Mouse (Mus musculus) thymus, postnatal 0 days (tissue): ENCODE measurements at regions not wholly inside any gene's neighbourhood (a gene's known extent, or its start where the extent isn't known, plus 50 kb on each side); places are given as distances from the start of the nearest gene placed in this dataset.

Experiments used
- DNase-seq: peaks from one replicate; pipeline ENCODE4 v3.0.0-alpha.2; 2015; ENCODE audit warnings: low spot score

DNA sequence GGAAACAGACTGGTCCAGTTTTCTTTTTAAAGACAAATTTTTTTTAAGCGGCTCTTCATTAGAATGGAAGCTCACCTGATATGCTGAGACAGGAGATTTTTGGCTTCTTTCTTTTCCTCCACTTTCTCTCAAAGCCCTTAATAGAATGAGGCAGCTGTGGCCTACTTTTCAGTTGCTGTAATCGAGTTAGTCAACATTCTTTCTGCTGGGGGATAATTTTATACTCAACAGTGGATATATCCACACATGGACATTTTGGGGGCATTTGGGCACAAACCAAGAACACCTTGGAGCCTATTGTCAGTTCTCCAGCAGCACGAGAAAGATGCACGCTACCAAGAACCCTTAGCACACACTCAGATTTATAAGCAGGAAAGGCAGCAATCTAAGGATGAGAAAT lies 415.3 kb upstream of the Sox9 start:
- DNase-seq = no peak

- no peak for DNase-seq
These were observed 411.1 kb upstream of the Sox9 start for GRCm38 (mm10) chr11:112370941-112371340.

DNA sequence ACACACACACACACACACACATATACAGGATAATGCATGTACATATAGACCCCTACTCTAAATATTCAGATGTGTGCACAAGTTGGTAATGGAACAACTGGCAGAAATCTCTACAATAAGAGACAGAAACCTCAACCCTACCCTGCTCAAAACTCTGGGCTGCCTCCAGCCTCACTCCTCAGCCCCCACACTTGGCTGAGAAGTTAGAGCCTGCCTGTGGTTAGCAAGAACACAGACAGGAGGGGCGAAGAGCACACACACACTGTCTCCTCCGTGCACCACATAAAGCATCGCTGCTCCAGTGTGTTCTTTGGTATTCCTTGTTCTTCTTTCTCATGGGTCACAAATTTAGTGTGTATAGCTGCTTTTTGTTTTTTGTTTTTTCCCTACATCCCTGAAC lies 382.0 kb upstream of the Sox9 start:
- no peak for DNase-seq

- DNase-seq = no peak
These were observed 374.3 kb upstream of the Sox9 start for GRCm38 (mm10) chr11:112407681-112408080.

DNA sequence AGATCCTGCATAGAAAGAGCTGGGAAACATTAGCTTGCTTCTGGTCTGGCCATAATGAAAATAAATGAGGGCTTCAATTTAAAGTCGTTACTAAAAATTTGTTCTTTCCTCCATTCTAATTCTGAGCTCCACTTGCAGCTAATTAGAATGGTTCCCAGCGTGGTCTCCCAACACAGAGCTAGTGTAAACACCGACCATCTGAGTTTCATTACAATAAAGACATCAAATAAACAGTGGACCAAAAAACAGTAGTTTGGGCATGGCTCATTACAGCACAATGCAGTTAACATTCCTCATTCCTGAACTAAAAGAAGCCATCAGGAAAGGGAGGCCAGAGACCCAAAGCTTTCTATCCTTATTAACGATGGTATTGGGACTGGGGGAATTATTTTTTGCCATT lies 369.6 kb upstream of the Sox9 start:
- no peak for DNase-seq

DNA sequence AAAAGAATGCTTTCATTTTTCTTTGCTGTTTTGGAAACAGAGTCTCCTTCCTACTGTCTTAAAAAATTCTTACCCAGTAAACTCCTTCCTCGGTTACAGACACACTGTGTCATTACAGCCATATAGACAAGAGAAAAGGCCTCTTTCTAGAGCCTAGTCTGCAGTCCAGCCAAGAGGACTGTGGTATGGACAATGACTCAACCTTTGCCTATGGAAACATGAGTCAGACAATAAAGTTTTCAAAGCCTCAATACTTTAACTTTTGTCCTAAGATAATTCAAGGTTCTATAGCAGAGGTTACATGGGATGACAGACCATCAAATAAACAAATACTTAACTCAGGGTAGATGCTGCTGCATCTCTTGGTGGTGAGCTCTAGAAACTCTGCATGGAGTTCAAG lies 339.4 kb upstream of the Sox9 start:
- DNase-seq = no peak

DNA sequence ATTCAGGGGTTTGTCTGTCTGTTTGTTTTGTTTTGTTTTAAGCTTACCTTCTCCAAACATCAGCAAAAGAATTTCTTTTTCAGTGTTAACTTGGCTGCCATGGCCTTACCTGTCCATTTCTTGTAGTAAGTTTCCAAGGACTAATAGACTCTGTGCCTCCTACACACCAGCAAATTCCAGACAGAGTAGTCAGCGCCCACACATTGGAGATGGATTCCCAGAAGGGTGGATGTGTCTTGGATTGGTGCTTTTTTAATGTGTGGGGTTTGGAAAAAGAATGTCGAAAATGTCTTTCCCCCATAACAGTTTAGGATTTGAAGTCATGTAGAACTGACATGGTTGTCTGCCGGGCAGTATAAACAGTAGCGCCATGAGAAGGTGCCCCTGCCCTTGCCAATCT lies 338.1 kb upstream of the Sox9 start:
- no peak for DNase-seq

DNA sequence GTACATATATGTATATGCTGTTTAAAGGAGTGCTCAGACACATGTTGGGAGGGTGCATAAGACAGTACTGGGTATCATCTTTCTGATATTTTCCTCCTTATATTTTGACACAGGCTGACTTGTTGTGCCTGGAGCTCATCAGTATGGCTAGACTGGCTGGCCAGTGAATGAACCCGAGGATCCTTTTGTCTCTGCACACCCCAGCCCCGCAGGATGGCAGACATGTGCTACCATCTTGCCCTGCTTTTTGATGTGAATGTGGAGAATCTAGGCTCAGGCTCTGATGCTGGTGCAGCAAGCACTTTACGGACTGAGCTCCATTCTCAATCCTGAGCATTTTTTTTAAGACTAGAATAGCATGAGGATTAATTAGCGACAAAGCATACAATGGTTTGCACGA lies 332.4 kb upstream of the Sox9 start:
- no peak for DNase-seq

DNA sequence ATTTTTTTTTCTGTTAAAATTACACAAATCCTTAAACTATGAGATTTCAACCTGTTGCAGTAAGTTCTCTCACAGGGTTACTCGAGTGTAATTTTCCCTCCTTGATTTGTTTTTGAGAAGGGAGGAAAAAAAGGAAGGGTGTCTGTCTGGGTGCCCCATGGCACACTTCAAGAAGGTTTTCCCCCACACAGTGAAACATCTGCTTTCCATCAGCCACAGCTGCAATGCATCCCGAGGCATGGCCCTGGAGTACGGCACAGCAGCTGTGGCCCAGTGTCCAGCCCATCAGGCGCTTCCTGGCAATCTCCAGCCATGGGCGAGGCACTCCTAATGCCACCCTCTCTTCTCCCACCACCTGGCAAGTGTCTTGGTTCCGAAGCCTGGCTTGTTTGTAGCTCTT lies 331.8 kb upstream of the Sox9 start:
- DNase-seq = no peak

- DNase-seq = no peak
These were observed 323.9 kb upstream of the Sox9 start for GRCm38 (mm10) chr11:112458075-112458474.

DNA sequence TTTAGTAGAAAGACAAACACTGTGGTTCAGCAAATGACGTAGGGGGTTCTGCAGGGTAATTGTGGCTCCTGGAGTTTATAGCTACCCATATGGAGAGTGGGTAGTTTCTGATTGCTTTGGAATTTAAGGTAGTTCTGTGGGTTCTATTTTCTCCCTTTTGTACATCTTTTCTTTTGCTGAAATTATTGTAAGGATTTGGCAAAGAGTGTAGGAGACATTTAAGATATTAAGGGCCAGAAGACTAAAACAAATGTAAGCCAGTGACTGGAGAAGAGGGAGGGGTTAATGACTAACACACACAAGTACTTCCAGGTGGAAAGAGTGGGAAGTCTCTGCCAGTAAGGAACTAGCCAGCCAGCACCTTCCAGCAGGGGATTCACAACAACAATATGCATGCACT lies 318.9 kb upstream of the Sox9 start:
- no peak for DNase-seq

- no peak for DNase-seq
These were observed 317.6 kb upstream of the Sox9 start for GRCm38 (mm10) chr11:112464386-112464785.

- DNase-seq = no peak
These were observed 311.7 kb upstream of the Sox9 start for GRCm38 (mm10) chr11:112470336-112470735.

DNA sequence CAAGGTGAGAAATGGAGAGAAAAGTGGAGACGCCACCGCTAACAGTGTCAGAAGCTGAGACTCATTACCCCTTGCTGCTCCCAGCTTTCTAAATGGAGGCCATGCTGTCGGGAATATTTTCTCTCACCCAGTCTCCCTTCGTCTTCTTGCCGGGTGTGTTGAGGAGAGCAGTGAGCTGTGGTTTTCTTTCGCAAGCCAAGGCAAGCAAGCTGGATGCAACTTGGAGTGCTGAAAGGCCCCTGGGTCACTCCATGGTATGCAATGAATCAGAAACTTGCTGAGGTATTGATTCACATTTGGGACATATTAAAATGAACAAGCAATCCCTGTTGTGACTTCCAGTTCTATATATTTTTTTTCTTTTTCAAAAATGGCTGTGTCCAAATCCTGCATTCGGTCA lies 308.8 kb upstream of the Sox9 start:
- no peak for DNase-seq

GRCm38 (mm10) chr11:112473681-112474080 lies 308.3 kb upstream of the Sox9 start:
- DNase-seq = no peak

GRCm38 (mm10) chr11:112480360-112480759 lies 301.7 kb upstream of the Sox9 start:
- DNase-seq = no peak

DNA sequence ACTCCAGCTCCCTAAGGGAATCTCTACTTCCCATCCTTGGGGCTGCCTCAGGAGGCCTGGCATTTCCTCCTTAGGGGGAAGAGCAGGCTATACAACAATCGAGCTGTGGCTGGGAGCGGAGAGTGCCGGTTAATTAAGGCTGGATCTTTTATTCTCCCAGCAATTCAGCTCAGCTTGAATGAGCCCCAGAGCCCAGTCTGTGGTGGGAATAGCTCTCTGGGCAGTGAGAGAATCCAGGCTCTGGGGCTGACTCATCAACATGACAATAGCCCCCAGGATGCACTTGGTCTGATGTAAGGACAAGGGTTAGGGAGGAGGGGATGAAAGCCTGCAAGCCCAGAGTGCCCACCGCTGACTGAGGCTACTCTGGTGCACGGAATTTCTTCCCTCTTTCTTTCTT lies 280.2 kb upstream of the Sox9 start:
- DNase-seq = no peak

- DNase-seq = no peak
These were observed 262.9 kb upstream of the Sox9 start for GRCm38 (mm10) chr11:112519076-112519475.

DNA sequence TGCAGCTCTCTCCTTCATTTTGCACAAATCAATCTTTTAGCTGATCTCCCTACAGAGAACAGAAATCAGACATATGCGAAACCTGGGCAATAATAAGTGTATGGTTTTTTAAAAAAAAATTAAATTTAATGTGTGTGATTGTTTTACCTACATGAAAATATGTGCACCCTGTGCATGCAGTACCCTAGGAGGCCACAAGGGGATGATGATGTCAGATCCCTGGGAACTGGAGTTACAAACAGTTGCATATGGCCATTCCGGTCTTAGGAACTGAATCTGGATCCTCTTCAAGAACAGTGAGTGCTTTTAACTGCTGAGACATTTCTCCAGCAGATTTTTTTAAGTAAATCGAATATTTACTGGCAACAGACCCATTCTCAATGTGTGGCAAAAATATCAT lies 257.0 kb upstream of the Sox9 start:
- DNase-seq = no peak

GRCm38 (mm10) chr11:112542573-112542972 lies 239.5 kb upstream of the Sox9 start:
- DNase-seq = no peak

GRCm38 (mm10) chr11:112543473-112543872 lies 238.6 kb upstream of the Sox9 start:
- no peak for DNase-seq

DNA sequence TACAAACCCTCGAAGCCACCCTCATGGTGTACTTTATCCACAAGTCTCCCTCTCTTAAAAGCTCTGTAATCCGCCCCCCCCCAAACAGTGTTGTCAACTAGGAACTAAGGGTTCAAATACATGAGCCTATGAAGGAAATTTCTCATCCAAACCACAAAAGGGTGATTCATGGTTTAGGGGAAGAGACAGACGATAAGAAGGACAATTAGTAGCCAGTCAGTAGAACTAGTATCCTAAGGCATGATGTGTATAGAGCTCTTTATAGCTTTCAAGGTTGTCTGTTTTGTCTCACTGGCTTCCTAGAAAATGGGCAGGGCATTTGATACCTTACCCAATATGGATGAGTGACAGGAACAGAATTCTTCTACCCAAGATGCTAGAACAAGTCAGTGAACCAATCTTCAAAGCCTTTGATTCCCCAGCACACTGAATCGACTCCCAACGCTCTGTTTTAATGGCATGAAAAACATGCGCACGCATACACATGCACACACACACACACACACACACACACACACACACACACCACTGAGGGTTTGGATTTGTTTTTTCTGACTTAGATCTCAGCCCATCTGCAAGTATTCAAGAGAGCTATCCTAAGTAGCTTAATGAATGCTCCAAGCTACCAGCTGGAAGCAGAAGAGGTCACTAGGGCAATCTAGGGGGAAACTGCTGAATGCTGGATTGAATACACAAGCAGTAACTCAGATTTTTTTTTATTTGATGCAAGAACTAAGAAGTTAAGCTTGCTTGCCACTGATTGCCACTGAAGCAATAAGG lies 236.6 kb upstream of the Sox9 start:
- DNase-seq = no peak

DNA sequence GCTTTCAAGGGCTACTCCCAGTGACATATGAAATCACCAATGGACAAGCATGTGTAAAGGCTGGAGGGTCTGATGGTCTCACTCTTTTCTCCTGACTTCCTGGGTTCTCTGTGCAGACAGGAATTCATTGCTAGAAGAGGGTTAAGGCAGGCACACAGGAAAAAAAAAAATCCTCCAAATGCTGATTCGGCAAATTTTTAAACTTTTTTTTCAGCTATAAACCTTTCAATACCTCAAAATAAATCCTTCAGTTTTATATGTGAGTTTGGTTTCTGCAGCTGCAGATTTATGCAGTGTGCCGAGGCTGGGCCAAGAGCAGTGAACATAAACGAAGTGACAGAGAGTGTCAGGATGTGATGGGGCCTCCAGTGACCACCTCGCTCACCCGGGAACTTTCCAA lies 235.9 kb upstream of the Sox9 start:
- DNase-seq = no peak

DNA sequence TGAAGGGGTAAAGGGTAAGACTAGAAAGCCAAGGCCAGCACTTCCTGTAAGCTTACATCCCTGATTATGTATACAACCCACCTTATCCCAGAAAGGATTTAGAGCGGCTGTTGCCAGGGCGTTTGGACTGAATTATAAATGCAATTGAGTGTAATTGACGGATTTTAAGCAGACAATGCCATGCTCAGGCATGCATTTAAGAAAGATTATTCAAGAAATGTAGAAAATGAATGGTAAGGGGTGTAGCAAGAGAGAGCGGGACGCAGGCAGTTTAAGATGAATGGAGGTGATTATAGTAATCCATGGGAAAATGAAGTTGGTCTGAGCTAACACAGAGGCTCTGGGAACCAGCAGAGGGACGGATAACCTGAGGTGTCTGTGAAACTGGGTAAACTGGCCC lies 229.2 kb upstream of the Sox9 start:
- no peak for DNase-seq
